Mouse (Mus musculus) yolk sac, embryonic 10.5 days (tissue): ENCODE results near the gene Gbp8.
A peak's percentile ranks its signal among the peaks of the same experiment; 100 is the strongest.
"Not testable (repeated sequence)": the region's sequence is repeated elsewhere in the genome, so short reads cannot be mapped to it uniquely, and the experiment has no call there.

ENCODE experiments used
- DNase-seq: peaks from one replicate; pipeline ENCODE4 v3.0.0-alpha.2; 2017; ENCODE audit warnings: low spot score

The Gbp8 gene

DNA sequence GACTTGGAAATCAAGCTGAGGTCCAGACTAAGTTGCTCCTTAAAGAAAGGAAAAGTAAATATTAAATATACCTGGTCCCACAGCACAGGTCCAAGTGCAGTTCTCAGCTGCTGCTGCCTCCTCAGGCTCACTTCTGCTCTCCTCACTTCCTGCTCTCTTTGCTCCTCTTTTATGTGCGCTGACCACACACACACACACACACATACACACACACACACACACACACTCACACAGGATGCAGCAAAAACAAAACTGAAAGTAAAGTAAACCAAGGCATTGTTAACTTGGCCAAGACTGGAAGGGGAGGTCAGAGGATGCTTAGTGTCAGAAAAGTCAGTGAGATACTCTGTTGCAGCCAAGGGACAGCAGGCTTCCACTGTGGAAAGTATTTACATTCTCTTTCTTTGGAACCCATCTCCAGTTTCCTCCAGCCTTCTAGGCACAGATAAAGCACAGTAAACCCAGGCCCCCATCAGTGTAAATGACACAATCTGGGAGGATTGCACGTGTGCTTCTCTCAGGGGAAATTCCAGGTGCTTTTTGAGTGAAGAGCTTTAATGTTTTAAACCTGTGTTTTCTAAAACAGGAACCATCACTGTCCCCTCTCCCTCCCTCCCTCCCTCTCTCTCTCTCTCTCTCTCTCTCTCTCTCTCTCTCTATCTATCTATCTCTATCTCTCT, at the start of gene Gbp8, which contains the start of the genes Gbp9 and Gbp4:
TSS of gene Gbp8 (minus strand) at position 132 of the 680 bp plus-strand sequence.
TSS of gene Gbp9 (minus strand) at position 131 of the 680 bp plus-strand sequence.
TSS of gene Gbp4 (minus strand) at position 178 of the 680 bp plus-strand sequence.
- not testable (repeated sequence) for DNase-seq

GRCm38 (mm10) chr5:105181446-105181845, 42.1 kb upstream of the Gbp8 start:
- no peak for DNase-seq

DNA sequence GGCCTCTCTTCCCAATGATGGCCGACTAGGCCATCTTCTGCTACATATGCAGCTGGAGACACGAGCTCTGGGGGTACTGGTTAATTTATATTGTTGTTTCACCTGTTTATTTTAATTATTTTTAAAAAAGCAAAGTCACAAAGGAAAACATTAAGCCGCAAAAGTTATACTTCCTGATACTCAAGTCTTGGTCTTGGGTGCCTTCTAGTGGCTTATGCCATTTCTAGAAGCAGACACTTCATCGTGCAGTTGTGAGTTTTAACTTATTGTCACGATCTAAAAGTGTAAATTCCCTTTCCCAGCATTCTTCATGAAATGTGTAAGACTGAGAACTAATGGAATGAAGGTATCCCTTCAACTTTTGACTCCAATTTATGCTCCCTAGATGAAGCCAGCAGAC, 17.2 kb upstream of the Gbp8 start:
- no peak for DNase-seq

GRCm38 (mm10) chr5:105154049-105154448, 14.7 kb upstream of the Gbp8 start:
- DNase-seq, result no peak

GRCm38 (mm10) chr5:105148062-105148461, 8.7 kb upstream of the Gbp8 start:
- not testable (repeated sequence) for DNase-seq

- no peak for DNase-seq
Observed at GRCm38 (mm10) chr5:105146447-105146846, 7.1 kb upstream of the Gbp8 start.

DNA sequence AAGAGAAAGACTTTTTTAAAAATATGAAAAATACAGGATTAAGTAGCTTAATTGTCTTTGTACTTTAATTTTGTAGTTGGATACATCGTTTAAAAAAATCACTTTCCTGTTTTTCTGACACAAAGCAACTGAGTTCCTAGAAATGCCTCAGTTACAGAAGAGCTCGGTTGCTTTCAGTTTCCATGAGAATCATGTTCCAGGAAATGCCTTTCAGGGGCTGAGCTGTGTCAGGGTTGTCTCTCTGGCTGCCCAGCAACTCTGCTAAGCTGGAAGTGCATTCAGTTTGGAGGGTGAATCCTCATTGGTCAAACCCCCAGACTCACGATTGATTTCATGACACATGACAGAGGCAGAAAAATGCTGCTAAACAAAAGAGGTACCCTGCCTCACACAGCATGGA, 6.4 kb upstream of the Gbp8 start:
- DNase-seq, result not testable (repeated sequence)

- DNase-seq, result not testable (repeated sequence)
Observed at GRCm38 (mm10) chr5:105140089-105140810, 910 bp upstream of the Gbp8 start.

- no peak for DNase-seq
Observed at GRCm38 (mm10) chr5:105138906-105139305, 434 bp downstream of the Gbp8 start.

- DNase-seq, result not testable (repeated sequence)
Observed at GRCm38 (mm10) chr5:105136706-105137304, 2.5 kb downstream of the Gbp8 start.

DNA sequence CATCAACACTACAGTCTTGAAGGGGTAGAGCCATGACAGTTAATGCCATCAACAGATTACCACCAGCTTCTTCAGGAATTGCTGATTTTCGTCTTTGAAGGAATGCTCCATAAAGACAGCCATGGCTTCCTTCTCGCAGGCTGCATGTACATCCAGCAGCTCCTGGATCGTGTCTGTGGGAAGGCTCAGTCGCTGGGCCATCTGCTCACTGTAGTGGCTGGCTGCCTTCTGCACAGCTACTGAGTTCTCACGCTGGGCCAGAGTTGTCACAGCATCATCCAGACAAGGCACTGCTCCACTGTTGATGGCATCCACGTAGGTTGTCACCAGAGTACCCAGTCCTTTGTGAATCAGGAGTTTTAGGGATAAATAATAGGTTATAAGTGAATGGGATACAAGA, 17.6 kb downstream of the Gbp8 start:
- DNase-seq, result not testable (repeated sequence)

- DNase-seq, result no peak
Observed at GRCm38 (mm10) chr5:105115740-105116139, 23.6 kb downstream of the Gbp8 start.

DNA sequence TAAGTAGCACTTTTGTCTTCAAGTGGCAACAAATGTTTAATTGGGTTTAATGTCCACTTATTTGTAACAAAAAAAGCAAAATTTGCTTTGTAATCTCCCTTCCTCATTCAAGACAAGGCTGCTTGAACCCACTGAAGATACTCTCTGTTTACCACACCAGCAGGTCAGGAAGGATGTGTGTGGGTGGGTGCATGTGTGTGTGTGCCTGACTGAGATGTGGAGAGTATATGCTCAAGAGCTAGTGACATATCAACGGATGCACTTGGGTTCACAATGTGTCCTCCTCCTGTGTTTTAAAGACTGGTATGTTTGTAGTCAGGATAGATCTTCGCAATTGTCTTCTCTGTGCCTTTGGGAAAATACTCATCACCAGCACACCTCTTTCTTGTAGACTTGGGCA, 24.6 kb downstream of the Gbp8 start:
- DNase-seq, result no peak

DNA sequence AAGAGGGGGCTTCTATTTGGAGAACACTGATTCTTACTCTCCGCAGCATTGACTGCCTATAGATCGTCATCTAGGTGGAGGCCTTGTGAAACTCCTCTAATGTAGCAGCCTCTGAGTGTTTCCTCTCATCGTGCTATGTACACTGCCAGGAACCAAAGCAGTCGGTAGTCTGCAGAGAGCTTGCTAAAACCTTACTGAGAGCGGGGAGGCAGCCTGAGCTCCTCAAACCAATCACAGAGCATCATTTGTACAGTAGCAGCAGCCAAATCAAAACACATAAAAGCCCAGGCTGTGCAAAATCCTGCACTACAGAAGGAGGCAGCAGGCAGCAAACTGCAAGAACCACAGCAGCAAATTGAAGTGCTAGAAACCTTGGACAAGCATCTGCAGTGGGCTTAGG, 25.7 kb downstream of the Gbp8 start:
- no peak for DNase-seq

DNA sequence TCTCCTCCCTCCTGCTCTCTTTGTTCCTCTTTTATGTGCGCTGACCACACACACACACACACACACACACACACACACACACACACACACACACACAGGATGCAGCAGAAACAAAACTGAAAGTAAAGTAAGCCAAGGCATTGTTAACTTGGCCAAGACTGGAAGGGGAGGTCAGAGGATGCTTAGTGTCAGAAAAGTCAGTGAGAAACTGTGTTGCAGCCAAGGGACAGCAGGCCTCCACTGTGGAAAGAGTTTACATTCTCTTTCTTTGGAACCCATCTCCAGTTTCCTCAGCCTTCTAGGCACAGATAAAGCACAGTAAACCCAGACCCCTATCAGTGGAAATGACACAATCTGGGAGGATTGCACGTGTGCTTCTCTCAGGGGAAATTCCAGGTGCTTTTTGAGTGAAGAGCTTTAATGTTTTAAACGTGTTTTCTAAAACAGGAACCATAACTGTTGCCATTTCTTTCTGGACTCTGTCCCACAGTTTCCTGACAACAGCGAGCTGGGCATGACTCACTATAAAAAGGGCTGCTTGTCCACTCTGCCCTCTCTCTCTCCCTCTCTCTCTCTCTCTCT, 29.0 kb downstream of the Gbp8 start:
- DNase-seq, result peak; percentile 5

DNA sequence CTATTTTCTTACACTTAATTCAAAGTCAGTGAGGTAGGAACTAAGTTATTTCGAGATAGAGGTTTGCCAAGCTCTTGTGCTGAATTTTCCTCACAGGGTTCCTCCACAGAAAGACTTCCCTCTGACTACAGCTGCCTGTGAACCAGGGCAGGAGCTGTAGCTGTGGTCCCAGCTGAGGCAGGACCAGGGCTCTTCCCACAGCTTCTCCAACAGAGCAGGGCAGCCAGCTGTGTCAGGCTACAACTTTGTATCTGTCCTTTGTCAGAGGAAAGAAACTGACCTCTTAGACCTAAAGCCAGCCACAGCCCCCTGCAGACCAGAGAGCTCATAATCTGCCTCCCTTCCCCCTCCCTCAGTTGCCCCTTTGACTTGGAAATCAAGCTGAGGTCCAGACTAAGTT, 29.6 kb downstream of the Gbp8 start:
- DNase-seq, result peak; percentile 3

GRCm38 (mm10) chr5:105105689-105106088, 33.7 kb downstream of the Gbp8 start:
- DNase-seq, result not testable (repeated sequence)

GRCm38 (mm10) chr5:105081900-105082299, 57.4 kb downstream of the Gbp8 start:
- DNase-seq, result no peak

GRCm38 (mm10) chr5:105068356-105068755, 71.0 kb downstream of the Gbp8 start:
- DNase-seq, result not testable (repeated sequence)

GRCm38 (mm10) chr5:105064443-105064842, 74.9 kb downstream of the Gbp8 start:
- not testable (repeated sequence) for DNase-seq

- DNase-seq, result no peak
Observed at GRCm38 (mm10) chr5:105063321-105063720, 76.0 kb downstream of the Gbp8 start.

DNA sequence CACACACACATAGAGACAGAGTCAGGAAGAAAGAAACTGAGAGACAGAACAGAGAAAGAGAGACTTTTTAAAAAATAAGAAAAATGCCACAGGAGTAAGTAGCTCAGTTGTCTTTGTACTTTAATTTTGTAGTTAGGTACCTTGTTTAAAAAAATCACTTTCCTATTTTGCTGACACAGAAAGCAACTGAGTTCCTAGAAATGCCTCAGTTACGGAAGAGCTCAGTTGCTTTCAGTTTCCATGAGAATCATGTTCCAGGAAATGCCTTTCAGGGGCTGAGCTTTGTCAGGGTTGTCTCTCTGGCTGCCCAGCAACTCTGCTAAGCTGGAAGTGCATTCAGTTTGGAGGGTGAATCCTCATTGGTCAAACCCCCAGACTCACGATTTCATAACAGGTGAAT, 76.9 kb downstream of the Gbp8 start:
- DNase-seq, result not testable (repeated sequence)
